Mouse (Mus musculus) embryonic fibroblast, embryonic 13.5 days (primary cell): ENCODE measurements around the gene Snrpg. TPM values are rescaled to one million over a fixed set of nuclear protein-coding genes. Genes with fewer than 3 reads are reported as not detected.

Experiments
- H3K27ac ChIP-seq: 2 replicates; pipeline ENCODE4 v1.5.1; 2012; ENCODE audit warnings: low read length, control low read depth, inconsistent platforms; ENCODE audit not compliant: insufficient read depth
- H3K4me1 ChIP-seq: 2 replicates; pipeline ENCODE4 v1.6.1; 2011; ENCODE audit warnings: low read length; ENCODE audit not compliant: control insufficient read depth, insufficient read depth
- H3K4me3 ChIP-seq: 2 replicates; pipeline ENCODE4 v1.5.1; 2011; ENCODE audit warnings: mild to moderate bottlenecking, control low read depth, low read length; ENCODE audit not compliant: insufficient read depth
- CTCF ChIP-seq: IDR thresholded peaks from 2 replicates; pipeline ENCODE4 v1.5.1; 2011; ENCODE audit warnings: mild to moderate bottlenecking, control low read depth, low read length, moderate library complexity, borderline replicate concordance; ENCODE audit not compliant: insufficient read depth
- POLR2A ChIP-seq: IDR thresholded peaks from 2 replicates; pipeline ENCODE4 v1.6.1; 2011; ENCODE audit warnings: low read depth, mild to moderate bottlenecking, control low read depth, low read length, moderate library complexity
- polyA plus RNA-seq: library from polyadenylated mRNA; stranded (reverse); fragments of >200 nt; gene quantifications from 2 replicates; pipeline ENCODE4 v1.2.4, GENCODE M21; 2011; ENCODE audit warnings: low read depth; ENCODE audit not compliant: missing spikeins, insufficient read length

The Snrpg gene
- polyA plus RNA-seq, 1 experiment, result 203 TPM

GRCm38 (mm10) chr6:86396581-86397256, 25.6 kb downstream of the Snrpg start, which contains the start of gene Pcyox1:
Gene Pcyox1, minus strand, starts transcription at chr6:86397154.
- H3K27ac ChIP-seq, result peak within 1 kb of the TSS; percentile 22
- peaks cover 9% of the 10 kb centered on the region for H3K4me1 ChIP-seq
- TF ChIP-seq CTCF, result no peak
- peak; percentile 98 for TF ChIP-seq POLR2A
- H3K4me3 ChIP-seq, result peak within 1 kb of the TSS; percentile 77

DNA sequence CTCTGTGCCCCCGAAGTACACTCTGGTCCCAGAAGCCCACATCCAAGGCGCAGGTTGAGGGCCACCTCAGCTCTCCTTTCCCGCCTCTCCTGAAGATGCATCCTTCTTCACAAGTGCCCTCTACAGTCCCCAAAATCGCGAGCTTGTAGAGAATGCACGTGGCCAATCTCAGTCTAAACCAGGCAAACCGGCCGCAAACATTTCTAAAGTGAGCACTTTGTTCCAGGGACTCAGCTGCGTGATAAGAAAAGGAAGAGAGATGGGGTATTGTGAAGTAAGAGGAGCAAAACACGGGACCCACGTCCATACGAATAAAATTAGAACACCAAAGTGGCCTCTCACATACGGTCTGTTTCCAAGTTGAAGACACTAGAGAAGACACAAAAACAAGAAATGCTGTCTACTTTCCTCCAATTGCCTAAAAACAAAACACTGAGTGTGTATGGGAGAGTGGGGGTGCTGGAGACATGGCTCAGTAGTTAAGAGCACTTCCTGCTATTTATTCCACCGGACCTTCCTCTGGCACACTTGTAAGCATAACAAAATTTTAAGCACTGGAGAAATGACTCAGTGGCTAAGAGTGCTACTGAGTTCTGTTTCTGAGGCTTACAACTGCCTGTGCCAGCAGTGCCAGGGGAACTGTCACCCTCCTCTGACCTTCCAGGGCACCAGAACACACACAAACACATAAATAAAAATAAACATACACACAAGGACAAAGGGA, 26.3 kb downstream of the Snrpg start:
- Histone ChIP-seq H3K4me1 (peaks cover 9% of the 10 kb centered on the region), H3K27ac (peak overlapping the region; percentile 22), H3K4me3 (peak overlapping the region; percentile 47)
- TF ChIP-seq POLR2A (no peak; the same call in 1 of the 2 replicates), CTCF (no peak)

DNA sequence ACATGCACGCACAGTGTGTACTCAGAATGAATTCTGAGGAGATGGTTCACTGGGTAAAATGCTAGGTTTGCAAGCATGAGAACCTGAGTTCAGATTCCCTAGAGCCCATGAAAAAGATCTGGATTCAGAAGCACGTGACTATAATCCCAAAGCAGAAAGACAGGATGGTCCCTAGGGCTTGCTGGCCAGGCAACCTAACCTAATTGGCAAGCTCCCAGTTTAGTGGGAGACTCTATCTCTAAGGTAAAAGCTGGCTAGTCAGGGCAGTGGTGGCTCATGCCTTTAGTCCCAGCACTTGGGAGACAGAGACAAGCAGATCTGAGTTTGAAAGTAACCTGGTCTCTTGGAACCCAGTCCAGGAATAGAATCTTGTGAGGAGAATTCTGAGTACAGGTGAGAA, 27.9 kb downstream of the Snrpg start:
- TF ChIP-seq CTCF (no peak), POLR2A (no peak)
- Histone ChIP-seq H3K4me3 (no peak overlapping the region), H3K27ac (no peak overlapping the region), H3K4me1 (peaks cover 9% of the 10 kb centered on the region)

GRCm38 (mm10) chr6:86399995-86400394, 28.9 kb downstream of the Snrpg start:
- Histone ChIP-seq H3K4me3 (no peak overlapping the region), H3K27ac (no peak overlapping the region), H3K4me1 (peaks cover 9% of the 10 kb centered on the region)
- TF ChIP-seq CTCF (no peak), POLR2A (no peak)

- H3K4me3 ChIP-seq, result peak overlapping the region; percentile 28
- TF ChIP-seq CTCF, result no peak
- no peak for TF ChIP-seq POLR2A
- H3K27ac ChIP-seq, result no peak overlapping the region
- peaks cover 6% of the 10 kb centered on the region; the same call in 1 of the 2 replicates for H3K4me1 ChIP-seq
These were observed 29.9 kb downstream of the Snrpg start for GRCm38 (mm10) chr6:86400972-86401371.

GRCm38 (mm10) chr6:86402681-86403607, 31.8 kb downstream of the Snrpg start:
- TF ChIP-seq CTCF, result no peak
- no peak for TF ChIP-seq POLR2A
- Histone ChIP-seq H3K4me1 (peaks cover 4% of the 10 kb centered on the region; the same call in 1 of the 2 replicates), H3K4me3 (peak overlapping the region; percentile 37), H3K27ac (peak overlapping the region; percentile 60)

GRCm38 (mm10) chr6:86403728-86404099, 32.6 kb downstream of the Snrpg start:
- H3K4me3 ChIP-seq, result no peak overlapping the region
- TF ChIP-seq CTCF (no peak), POLR2A (no peak)
- H3K27ac ChIP-seq, result no peak overlapping the region; the same call in 1 of the 2 replicates
- H3K4me1 ChIP-seq, result 0 out of 2 replicates have a peak, but pooled peaks cover 2% of the 10 kb centered on the region

DNA sequence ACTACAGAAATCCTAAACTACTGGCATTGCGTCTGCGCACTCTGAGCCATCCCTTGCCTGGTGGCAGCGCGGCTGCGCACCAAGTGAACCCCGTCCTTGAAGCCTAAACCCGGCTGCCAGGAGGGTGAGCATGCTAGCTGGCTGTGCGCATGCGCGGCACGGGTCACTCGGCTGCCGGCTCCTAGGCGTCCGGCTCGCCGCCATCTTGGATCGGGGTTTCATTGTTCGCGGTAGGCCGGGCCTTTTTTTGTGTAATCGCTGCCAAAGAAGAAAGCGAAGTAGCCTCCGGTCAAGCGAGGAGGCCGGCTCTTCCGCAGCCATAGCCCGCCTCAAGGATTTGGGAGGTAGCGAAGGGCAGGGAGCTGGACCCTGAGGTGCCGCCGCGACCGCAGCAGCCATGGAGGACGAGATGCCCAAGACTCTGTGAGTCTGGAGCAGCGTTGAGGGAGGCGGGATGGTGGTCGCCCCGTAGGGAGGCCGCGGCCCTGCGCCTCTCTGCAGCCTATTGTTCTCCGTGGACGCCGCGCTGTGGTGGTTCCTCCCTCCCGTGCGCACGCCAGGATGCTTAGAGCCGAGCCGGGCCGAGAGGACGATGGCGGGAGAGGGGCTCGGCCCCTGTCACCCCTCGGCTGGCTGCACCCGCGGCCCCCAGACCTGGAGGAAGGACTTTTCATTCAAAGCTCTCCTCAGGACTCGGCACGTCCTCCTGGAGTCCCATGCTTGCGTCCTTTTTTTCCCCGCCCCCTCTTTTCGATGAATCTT, 33.2 kb downstream of the Snrpg start, which contains the start of gene Tia1:
Tia1 (plus strand) TSS at position 120 of the 762 bp plus-strand sequence.
- TF ChIP-seq CTCF (no peak), POLR2A (peak; percentile 77)

GRCm38 (mm10) chr6:86404996-86405395, 33.9 kb downstream of the Snrpg start:
- H3K4me1 ChIP-seq, result 0 out of 2 replicates have a peak, but pooled peaks cover 5% of the 10 kb centered on the region
- peak overlapping the region; percentile 95; the same call in 1 of the 2 replicates for H3K27ac ChIP-seq
- TF ChIP-seq CTCF, result no peak
- no peak for TF ChIP-seq POLR2A
- peak overlapping the region; percentile 68 for H3K4me3 ChIP-seq

More for the DNA sequence above, 33.2 kb downstream of the Snrpg start, which contains the start of gene Tia1:
- 0 out of 2 replicates have a peak, but pooled peaks cover 2% of the 10 kb centered on the region for H3K4me1 ChIP-seq
- peak within 1 kb of the TSS; percentile 95 for H3K27ac ChIP-seq
- H3K4me3 ChIP-seq, result peak within 1 kb of the TSS; percentile 68
